Mouse (Mus musculus) midbrain, embryonic 12.5 days (tissue): ENCODE measurements at regions not wholly inside any gene's neighbourhood (a gene's known extent, or its start where the extent isn't known, plus 50 kb on each side); places are given as distances from the start of the nearest gene placed in this dataset.

Experiments
- ATAC-seq: fragments of 200-750 bp; cut with Nextera tagmentation; 2 replicates; pipeline ENCODE4 v1.8.0; 2017; ENCODE audit warnings: low read depth, moderate TSS enrichment, moderate library complexity; ENCODE audit not compliant: low FRiP score
- H3K27ac ChIP-seq: fragments of 300-500 bp; sonication (generic); replicated peaks from 2 replicates; pipeline ENCODE4 v1.5.1; 2016; ENCODE audit warnings: mild to moderate bottlenecking
- H3K27me3 ChIP-seq: fragments of 300-500 bp; sonication (generic); 2 replicates; pipeline ENCODE4 v1.6.1; 2016; ENCODE audit warnings: mild to moderate bottlenecking
- H3K36me3 ChIP-seq: fragments of 300-500 bp; sonication (generic); 2 replicates; pipeline ENCODE4 v1.6.1; 2016
- H3K4me1 ChIP-seq: fragments of 300-500 bp; sonication (generic); 2 replicates; pipeline ENCODE4 v1.6.1; 2016
- H3K4me2 ChIP-seq: fragments of 300-500 bp; sonication (generic); replicated peaks from 2 replicates; pipeline ENCODE4 v1.6.1; 2016; ENCODE audit warnings: mild to moderate bottlenecking, moderate library complexity
- H3K4me3 ChIP-seq: fragments of 300-500 bp; sonication (generic); 2 replicates; pipeline ENCODE4 v1.5.1; 2016; ENCODE audit warnings: mild to moderate bottlenecking
- H3K9ac ChIP-seq: fragments of 300-500 bp; sonication (generic); replicated peaks from 2 replicates; pipeline ENCODE4 v1.6.1; 2016; ENCODE audit warnings: mild to moderate bottlenecking, moderate library complexity
- H3K9me3 ChIP-seq: fragments of 300-500 bp; sonication (generic); 2 replicates; pipeline ENCODE4 v1.6.1; 2016; ENCODE audit warnings: mild to moderate bottlenecking
- WGBS: fragments of 180-500 bp; shearing (Covaris S2); methylation state at CpG from one replicate; pipeline ENCODE4 v1.1.7; 2016; 5-methylcytosine and 5-hydroxymethylcytosine counted together

DNA sequence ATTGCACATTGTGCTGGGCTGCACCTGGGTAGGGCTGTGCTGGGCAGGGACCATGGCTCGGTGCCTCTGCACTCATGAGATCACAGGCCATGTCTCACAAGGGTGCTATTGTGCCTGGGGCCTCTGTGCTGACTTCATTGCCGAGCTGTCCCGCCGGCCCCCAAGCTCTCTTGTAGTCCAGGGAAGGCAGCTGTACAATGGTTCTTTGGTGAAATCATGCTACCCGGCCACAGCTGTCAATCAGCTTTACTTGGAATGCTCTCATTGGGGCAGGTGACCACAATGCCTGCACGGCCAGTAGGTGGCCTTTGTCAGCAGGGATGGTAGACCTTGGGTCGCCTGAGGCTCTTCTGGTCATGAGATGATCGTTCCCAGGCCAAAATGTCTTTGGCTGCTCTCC, 184.1 kb downstream of the 1500009L16Rik start:
- 54% methylated on average over 8 of the region's 8 CpGs for WGBS
- H3K27ac ChIP-seq, result no peak overlapping the region
- no peaks in the 10 kb centered on the region for H3K27me3 ChIP-seq
- H3K4me1 ChIP-seq, result 0 out of 2 replicates have a peak, but pooled peaks cover 5% of the 10 kb centered on the region
- ATAC-seq, result no peak
- H3K36me3 ChIP-seq, result no peaks in the 10 kb centered on the region
- no peak overlapping the region for H3K4me3 ChIP-seq
- no peak overlapping the region for H3K4me2 ChIP-seq
- no peak overlapping the region for H3K9ac ChIP-seq
- no peaks in the 10 kb centered on the region for H3K9me3 ChIP-seq

DNA sequence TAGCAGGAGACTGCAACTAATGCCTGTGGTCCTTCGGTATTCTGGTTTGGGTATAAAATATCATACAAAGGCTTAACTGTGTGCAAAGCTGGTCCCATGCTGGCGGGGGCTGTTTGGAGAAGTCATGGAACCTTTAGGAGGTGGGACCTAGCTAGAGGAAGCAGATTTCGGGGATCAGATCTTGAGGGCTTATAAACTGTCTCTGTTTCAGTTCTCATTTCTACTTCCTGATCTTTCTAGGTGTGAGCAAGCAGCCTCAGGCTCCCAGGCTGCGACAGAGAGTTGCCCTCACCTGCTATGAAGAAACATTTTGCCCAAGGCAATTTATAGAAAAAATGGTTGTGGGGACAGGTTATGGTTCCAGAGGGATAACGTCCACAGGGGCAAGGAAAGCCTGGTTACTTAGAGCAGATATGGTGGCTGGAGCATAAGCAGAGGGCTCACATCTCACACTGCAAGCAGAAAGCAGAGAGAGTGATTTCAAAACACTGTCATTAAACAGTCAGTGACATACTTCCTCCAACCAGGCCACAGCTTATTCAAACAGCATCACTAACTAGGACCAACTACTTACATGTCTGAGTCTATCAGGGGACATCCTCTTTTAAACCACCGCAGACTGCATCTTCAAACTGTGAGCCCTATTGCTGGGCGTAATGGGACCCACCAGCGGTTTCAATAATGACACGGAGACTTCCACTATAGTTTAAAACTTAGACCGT, 188.1 kb downstream of the 1500009L16Rik start:
- H3K27me3 ChIP-seq, result no peaks in the 10 kb centered on the region
- no peak overlapping the region; the same call in 1 of the 2 replicates for H3K9ac ChIP-seq
- no peak overlapping the region for H3K4me2 ChIP-seq
- 90% methylated on average over 10 of the region's 10 CpGs for WGBS
- H3K9me3 ChIP-seq, result no peaks in the 10 kb centered on the region
- no peaks in the 10 kb centered on the region for H3K36me3 ChIP-seq
- ATAC-seq, result no peak
- H3K4me1 ChIP-seq, result peaks cover 21% of the 10 kb centered on the region
- no peak overlapping the region for H3K27ac ChIP-seq
- no peak overlapping the region for H3K4me3 ChIP-seq

DNA sequence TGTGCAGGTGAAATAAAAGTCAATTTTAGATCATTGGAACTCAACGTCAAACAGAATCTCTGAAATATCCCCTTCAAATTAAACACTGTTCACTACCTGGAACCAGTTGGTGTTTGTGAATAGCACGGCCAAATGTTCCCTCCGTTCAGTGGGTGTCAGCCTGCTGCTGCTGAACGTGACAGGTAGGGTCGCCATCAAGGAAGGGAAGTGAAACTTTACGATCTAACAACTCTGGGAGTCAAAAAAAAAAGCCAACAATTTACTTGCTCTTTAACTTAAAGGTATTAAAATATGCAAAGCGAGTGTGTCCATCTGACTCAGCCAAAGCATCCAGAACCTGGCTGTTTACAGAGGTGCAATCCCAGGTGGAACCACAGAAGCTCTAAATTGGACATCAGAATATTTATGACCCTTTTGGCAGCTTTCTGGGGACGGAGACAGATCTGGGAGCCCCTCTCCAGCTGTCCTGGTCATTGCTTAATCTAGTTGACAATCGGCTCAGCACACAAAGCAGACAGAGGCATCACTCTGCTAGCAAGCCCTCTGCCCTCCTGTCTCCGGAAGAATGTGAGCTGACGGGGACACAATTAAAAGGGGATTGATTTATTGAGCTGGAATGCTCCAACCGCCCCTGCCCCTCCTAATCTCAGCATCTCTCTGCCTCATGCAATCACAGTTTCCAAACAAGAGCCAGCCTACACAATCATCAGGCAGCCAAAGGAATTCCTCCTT, 191.9 kb downstream of the 1500009L16Rik start:
- H3K36me3 ChIP-seq, result no peaks in the 10 kb centered on the region
- H3K4me3 ChIP-seq, result no peak overlapping the region
- H3K27me3 ChIP-seq, result 0 out of 2 replicates have a peak, but pooled peaks cover 4% of the 10 kb centered on the region
- no peak overlapping the region for H3K9ac ChIP-seq
- 27% methylated on average over 12 of the region's 12 CpGs for WGBS
- peak; percentile 65 for ATAC-seq
- H3K4me2 ChIP-seq, result peak overlapping the region; percentile 21; the same call in 1 of the 2 replicates
- H3K27ac ChIP-seq, result peak overlapping the region; percentile 72
- H3K4me1 ChIP-seq, result peaks cover 19% of the 10 kb centered on the region
- no peaks in the 10 kb centered on the region for H3K9me3 ChIP-seq

DNA sequence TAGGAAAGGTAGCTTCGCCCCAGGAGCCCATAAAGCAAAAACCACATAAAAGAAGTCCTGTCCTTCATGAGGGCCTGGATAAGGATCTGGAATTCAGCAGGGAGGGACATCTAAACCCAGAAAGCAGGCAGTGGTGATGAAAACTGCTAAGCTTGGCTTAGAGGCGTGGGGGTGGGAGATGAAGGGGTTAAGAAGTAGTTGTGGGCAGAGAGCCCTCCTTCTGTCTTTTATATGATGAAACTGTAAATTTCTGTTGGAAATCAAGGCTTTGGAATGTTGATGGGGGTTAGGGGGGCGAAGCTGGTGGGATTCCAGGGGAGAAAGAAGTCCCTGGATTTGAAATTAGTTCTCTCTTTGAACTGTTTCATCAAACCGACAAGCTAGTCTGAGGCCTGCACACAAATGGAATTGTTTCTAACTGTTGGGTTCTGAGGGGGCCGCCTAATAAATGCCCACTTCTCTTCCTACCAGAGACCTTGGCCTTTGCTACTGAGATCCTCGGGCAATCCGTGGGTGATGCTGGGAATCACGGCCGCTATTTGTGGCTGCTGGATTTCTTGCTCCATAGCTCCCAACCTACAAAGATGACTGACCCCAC, 192.6 kb downstream of the 1500009L16Rik start:
- H3K4me1 ChIP-seq, result peaks cover 19% of the 10 kb centered on the region
- H3K9ac ChIP-seq, result no peak overlapping the region
- H3K27me3 ChIP-seq, result 0 out of 2 replicates have a peak, but pooled peaks cover 4% of the 10 kb centered on the region
- ATAC-seq, result peak; percentile 41; the same call in 1 of the 2 replicates
- no peak overlapping the region for H3K4me3 ChIP-seq
- no peaks in the 10 kb centered on the region for H3K36me3 ChIP-seq
- peak overlapping the region; percentile 72 for H3K27ac ChIP-seq
- H3K9me3 ChIP-seq, result no peaks in the 10 kb centered on the region
- H3K4me2 ChIP-seq, result peak overlapping the region; percentile 21; the same call in 1 of the 2 replicates
- 21% methylated on average over 9 of the region's 9 CpGs for WGBS

DNA sequence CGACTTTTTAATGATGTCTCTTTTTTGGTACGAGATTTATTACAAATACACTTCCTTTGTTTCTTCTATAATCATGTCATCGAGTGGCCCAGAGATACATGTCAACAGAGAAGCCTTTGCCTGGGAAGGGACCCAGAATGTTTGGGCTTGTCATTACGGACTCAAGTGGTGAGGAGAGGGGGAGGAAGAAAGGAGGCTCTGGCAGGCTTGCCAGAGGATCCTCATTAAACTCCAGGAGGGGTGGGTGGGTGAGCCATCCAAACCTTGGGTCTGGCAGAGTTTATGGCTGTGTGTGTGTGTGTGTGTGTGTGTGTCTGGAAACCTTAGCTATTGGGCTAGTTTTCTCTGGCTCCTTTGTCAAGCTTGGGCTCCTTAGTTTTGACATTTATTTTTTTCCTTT, 204.3 kb downstream of the 1500009L16Rik start:
- Histone ChIP-seq H3K4me1 (no peaks in the 10 kb centered on the region), H3K9ac (no peak overlapping the region), H3K4me3 (no peak overlapping the region), H3K36me3 (no peaks in the 10 kb centered on the region), H3K9me3 (no peaks in the 10 kb centered on the region), H3K4me2 (no peak overlapping the region), H3K27me3 (no peaks in the 10 kb centered on the region), H3K27ac (no peak overlapping the region)
- 78% methylated on average over 4 of the region's 4 CpGs for WGBS
- no peak for ATAC-seq

DNA sequence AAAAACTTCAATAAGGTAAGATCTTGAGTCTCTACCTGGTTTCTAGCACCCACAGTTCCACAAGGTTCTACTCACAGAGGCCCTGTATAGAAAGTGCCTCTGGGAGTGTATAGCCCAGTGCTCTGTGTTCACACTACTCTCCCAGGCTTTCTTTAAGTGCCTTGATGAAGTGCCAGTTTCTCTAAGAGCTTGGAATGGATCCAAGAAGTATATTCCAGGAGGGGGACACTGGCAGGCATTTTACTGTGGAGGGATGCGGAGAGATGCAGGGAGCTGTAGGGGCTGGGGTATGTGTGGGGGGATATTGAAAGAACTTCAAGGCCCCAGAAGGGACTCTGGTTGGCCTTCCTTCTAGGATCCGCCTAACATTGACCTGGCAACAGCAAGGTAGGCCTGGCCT, 204.9 kb downstream of the 1500009L16Rik start:
- Histone ChIP-seq H3K9me3 (no peaks in the 10 kb centered on the region), H3K36me3 (no peaks in the 10 kb centered on the region), H3K27ac (no peak overlapping the region), H3K4me2 (no peak overlapping the region), H3K9ac (no peak overlapping the region), H3K4me3 (no peak overlapping the region), H3K27me3 (no peaks in the 10 kb centered on the region), H3K4me1 (no peaks in the 10 kb centered on the region)
- no peak for ATAC-seq
- 87% methylated on average over 2 of the region's 2 CpGs for WGBS

DNA sequence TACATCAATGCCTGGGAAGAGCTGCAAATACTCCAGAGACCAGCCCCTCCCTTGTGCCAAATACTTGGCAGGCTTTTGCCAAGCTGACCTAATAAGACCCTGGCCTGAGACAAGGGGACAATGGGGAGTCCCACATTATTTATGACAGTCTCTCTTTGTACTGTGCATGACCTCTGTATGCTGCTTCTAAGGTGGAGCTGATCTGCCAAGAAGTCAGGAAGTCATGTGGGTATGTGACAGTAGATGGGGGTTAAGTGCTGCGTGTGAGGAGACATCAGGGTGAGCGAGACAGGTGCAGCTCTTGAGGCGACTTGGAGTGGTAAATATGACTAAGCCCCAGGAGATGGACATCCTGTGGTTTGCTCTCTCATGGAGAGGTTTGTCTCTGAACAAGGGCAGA, 209.1 kb downstream of the 1500009L16Rik start:
- no peak for ATAC-seq
- H3K4me3 ChIP-seq, result no peak overlapping the region
- H3K9ac ChIP-seq, result no peak overlapping the region
- 82% methylated on average over 3 of the region's 3 CpGs for WGBS
- no peaks in the 10 kb centered on the region for H3K9me3 ChIP-seq
- no peak overlapping the region for H3K27ac ChIP-seq
- no peaks in the 10 kb centered on the region for H3K36me3 ChIP-seq
- H3K4me1 ChIP-seq, result no peaks in the 10 kb centered on the region
- no peaks in the 10 kb centered on the region for H3K27me3 ChIP-seq
- H3K4me2 ChIP-seq, result no peak overlapping the region

DNA sequence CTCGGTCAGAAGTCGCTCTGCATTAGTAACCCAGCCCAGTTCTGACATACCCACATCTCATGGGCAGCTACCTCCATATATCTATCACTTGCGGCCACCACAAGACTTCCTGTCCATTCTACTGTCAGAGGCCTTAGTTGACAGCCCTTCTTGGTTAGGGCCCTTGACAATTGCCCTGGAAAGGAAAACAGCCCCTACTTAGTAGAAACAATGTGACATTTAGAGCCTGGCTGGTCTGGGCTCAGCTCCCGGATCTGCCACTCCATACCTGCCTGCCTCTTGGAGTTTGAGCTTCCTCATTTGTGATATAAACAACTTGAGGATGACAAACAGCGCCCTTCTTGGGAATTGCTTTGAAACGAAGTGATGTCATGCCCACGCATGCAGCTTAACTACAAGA, 210.5 kb downstream of the 1500009L16Rik start:
- Histone ChIP-seq H3K9me3 (no peaks in the 10 kb centered on the region), H3K27me3 (no peaks in the 10 kb centered on the region), H3K27ac (no peak overlapping the region), H3K4me2 (no peak overlapping the region), H3K4me3 (no peak overlapping the region), H3K4me1 (no peaks in the 10 kb centered on the region), H3K9ac (no peak overlapping the region), H3K36me3 (no peaks in the 10 kb centered on the region)
- 95% methylated on average over 7 of the region's 7 CpGs for WGBS
- no peak for ATAC-seq

DNA sequence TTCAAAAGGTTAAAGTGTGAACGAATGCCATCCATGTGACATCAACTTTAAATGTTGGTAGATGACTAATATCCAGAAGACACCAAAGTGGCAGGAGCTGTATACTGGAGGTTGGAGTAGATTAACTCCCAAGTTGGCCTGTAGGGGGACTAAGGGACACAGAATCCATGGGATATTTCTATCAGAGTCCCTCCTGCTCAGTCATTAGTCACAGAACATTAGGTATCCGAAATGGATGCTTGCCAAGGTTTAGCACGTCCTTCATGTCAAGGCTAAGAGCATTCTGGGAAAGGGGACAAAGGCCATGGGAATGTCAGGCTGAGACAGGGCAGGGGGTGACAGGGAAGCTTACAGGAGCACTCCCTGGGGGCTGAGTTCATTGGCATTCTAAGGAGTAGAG, 211.8 kb downstream of the 1500009L16Rik start:
- H3K9me3 ChIP-seq, result no peaks in the 10 kb centered on the region
- H3K4me3 ChIP-seq, result no peak overlapping the region
- WGBS, result 74% methylated on average over 3 of the region's 3 CpGs
- H3K27ac ChIP-seq, result no peak overlapping the region
- no peaks in the 10 kb centered on the region for H3K27me3 ChIP-seq
- H3K9ac ChIP-seq, result no peak overlapping the region
- H3K4me1 ChIP-seq, result no peaks in the 10 kb centered on the region
- no peaks in the 10 kb centered on the region for H3K36me3 ChIP-seq
- no peak overlapping the region for H3K4me2 ChIP-seq
- ATAC-seq, result no peak

DNA sequence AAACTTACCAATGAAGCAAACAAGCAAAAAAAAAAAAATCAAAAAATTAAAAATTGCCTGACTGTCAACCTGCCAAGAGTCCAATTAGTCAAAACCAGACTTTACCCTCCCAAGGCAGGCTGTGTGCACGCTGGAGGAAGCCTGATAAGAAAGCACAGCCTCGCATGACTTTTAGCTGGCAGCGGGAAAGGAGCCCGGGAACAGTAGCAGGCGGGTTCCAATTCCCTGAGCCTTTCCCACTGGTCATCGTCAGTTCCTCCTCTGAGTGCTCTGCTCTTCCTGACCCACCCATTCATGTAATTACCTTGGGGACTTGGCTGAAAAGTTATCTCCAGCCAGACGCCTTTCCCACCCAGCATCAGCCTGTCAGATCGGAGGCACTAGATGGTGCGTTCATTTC, 214.5 kb downstream of the 1500009L16Rik start:
- Histone ChIP-seq H3K36me3 (no peaks in the 10 kb centered on the region), H3K27me3 (no peaks in the 10 kb centered on the region), H3K27ac (no peak overlapping the region), H3K9ac (no peak overlapping the region), H3K9me3 (no peaks in the 10 kb centered on the region), H3K4me3 (no peak overlapping the region), H3K4me1 (no peaks in the 10 kb centered on the region), H3K4me2 (no peak overlapping the region)
- 76% methylated on average over 9 of the region's 9 CpGs for WGBS
- no peak for ATAC-seq

DNA sequence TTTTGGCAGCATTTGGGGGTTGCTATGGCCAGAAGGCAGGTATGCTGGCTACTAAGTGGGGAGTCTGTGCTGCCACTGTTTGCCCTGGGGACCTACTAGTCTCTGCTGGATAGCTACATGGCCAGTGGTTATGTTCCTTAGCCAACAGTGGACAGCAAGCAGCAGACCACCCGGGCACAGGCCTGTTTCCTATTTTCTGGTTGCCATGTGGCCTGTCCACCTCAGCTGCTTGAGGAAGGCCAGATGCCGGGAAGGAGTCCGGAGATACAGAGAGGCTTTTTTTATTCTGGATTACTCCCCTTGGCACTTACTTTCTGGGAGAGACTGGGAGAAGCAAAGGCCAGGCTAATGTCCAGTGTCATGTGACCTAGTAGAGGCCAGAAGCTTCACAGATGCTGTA, 219.4 kb downstream of the 1500009L16Rik start:
- no peak for ATAC-seq
- 77% methylated on average over 3 of the region's 3 CpGs for WGBS

DNA sequence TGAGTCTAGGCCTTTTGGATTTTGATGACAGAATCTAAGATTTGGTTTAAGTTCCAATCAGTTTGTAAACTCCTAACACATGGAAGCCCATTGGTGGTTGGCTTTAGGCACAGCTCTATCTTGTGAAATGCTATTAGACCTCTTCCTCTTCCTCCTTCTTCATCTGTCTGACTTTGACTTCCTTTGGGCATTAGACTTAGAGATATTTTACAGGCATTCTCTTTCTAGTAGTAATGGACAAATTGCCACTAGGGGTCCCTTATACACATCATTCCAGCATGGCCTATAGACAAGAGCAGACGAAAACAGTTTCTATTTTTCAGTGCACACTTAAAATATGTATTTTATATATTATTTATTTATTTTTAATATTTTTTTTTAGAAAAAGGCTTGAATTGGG, 221.5 kb downstream of the 1500009L16Rik start:
- 79% methylated on average over 1 of the region's 1 CpGs for WGBS
- Histone ChIP-seq H3K27ac (no peak overlapping the region), H3K9me3 (no peaks in the 10 kb centered on the region), H3K36me3 (no peaks in the 10 kb centered on the region), H3K27me3 (no peaks in the 10 kb centered on the region), H3K4me2 (no peak overlapping the region), H3K4me3 (no peak overlapping the region), H3K9ac (no peak overlapping the region), H3K4me1 (no peaks in the 10 kb centered on the region)
- ATAC-seq, result no peak

More for the DNA sequence above, 219.4 kb downstream of the 1500009L16Rik start:
- H3K4me3 ChIP-seq, result no peak overlapping the region
- H3K27me3 ChIP-seq, result no peaks in the 10 kb centered on the region
- H3K4me1 ChIP-seq, result no peaks in the 10 kb centered on the region
- no peak overlapping the region for H3K4me2 ChIP-seq
- H3K9me3 ChIP-seq, result no peaks in the 10 kb centered on the region
- H3K27ac ChIP-seq, result no peak overlapping the region
- H3K36me3 ChIP-seq, result no peaks in the 10 kb centered on the region
- no peak overlapping the region for H3K9ac ChIP-seq
